Mouse (Mus musculus): ENCODE measurements at regions not wholly inside any gene's neighbourhood (a gene's known extent, or its start where the extent isn't known, plus 50 kb on each side); places are given as distances from the start of the nearest gene placed in this dataset.

- TF ChIP-seq POLR2A (IDR thresholded peaks at IDR 0.05; ENCODE audit: low read depth, low read length): no peak
- TF ChIP-seq CTCF (IDR thresholded peaks at IDR 0.05; ENCODE audit: extremely low read depth, insufficient read length, insufficient replicate concordance, low read depth, low read length): no peak
These were observed 258.9 kb upstream of the Cwc22 start for GRCm38 (mm10) chr2:78205125-78205524.

Data from small intestine, adult 2 months (tissue).